Mouse (Mus musculus) liver, adult 2 months (tissue): ENCODE data around the gene Pik3c2b.

Experiments
- CTCF ChIP-seq: fragments of 200-500 bp; IDR thresholded peaks from 2 replicates; pipeline ENCODE4 v1.5.1; 2011; ENCODE audit warnings: low read depth, low read length, control low read depth
- POLR2A ChIP-seq: fragments of 200-500 bp; IDR thresholded peaks from 2 replicates; pipeline ENCODE4 v1.6.1; 2011; ENCODE audit warnings: low read length, control low read depth; ENCODE audit not compliant: insufficient read depth; ENCODE audit errors: extremely low read depth

DNA sequence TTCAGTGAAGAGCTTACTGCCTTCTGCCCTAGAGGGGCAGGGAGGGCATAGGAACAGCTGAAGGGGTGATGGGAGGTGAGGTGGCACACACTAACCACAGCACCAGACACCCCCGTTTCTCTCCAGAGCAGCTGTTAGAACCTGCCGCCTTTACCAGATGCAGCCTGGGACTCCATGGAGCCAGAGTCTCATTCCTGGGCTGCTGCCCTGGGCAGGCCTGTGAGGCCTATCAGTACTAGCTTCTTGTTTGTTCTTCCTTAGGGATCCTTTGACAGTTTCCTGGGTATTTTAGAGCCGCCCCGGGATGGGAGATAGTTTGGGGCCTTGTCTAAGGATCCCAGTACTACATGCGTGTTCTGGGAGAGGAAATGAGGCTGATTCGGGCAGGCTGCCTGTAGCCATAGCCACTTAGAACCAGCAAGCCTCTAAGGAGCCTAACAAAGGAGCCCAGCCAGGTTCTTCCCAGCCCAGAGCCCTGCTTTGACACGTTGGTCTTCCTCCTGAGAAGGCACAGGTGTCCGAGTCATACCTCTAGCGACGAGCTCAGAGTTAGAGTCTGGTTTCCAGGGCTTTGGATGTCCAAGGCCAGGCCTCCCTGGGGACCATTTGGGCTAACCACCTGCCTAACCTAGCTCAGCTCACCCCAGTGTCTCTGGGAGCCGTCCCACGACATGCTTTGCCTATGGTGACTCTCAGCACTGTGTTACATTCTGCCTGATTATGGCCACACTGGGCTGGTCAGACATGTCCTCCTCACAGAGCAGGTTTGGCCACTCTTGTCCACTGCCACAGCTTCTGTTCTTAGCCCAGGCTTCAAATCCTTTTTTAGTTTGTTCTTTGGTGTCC, 24.0 kb downstream of the Pik3c2b start:
- TF ChIP-seq POLR2A: no peak
- no peak for TF ChIP-seq CTCF
